Mouse (Mus musculus): ENCODE measurements at regions not wholly inside any gene's neighbourhood (a gene's known extent, or its start where the extent isn't known, plus 50 kb on each side); places are given as distances from the start of the nearest gene placed in this dataset.
A peak's percentile ranks its signal among the peaks of the same experiment; 100 is the strongest.

DNA sequence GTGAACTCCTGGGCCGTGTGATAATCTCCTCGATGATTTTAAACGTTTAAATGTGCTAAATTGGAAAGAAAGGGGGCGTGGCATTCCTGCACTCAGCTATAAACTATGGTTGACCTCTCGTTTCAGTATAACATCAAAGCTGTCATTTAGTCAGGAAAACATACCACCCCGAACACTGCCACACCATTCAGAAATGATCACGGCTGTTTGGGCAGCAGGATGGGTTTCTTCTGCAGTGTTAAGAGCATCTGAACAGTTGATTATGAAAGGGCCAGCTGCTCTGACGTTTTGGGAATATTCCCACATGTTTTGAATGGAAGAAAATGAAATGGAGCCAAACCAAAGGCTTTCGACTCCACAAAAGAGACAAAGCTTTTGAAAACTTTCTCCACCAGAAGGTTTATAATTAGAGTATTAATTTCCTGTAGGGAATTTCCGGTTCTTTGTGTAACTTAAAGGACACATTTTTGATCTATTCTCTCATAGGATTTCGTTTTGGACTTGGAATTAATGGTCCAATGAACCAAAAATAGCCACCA, 85.5 kb upstream of the Arhgap24 start:
- no peaks in the 10 kb centered on the region for H3K36me3 ChIP-seq (ENCODE audit: control insufficient read depth, insufficient read depth, low read length)
- H3K4me1 ChIP-seq (ENCODE audit: control insufficient read depth, insufficient read depth, low read length): no peaks in the 10 kb centered on the region
- no peak overlapping the region for H3K4me3 ChIP-seq (ENCODE audit: control insufficient read depth, low read depth, low read length)
- TF ChIP-seq POLR2A (IDR thresholded peaks at IDR 0.05; ENCODE audit: control insufficient read depth, low read depth, low read length) (no peak), CTCF (IDR thresholded peaks at IDR 0.05; ENCODE audit: control insufficient read depth, insufficient read depth, insufficient replicate concordance, low read depth, low read length) (no peak)
- no peaks in the 10 kb centered on the region for H3K27me3 ChIP-seq (ENCODE audit: control insufficient read depth, insufficient read depth, low read length)
- no peak overlapping the region for H3K27ac ChIP-seq (ENCODE audit: control insufficient read depth, insufficient read depth, low read depth, low read length)

GRCm38 (mm10) chr5:102399006-102399405, 82.2 kb upstream of the Arhgap24 start:
- no peak for TF ChIP-seq POLR2A (IDR thresholded peaks at IDR 0.05; ENCODE audit: control insufficient read depth, low read depth, low read length)
- no peak for TF ChIP-seq CTCF (IDR thresholded peaks at IDR 0.05; ENCODE audit: control insufficient read depth, insufficient read depth, insufficient replicate concordance, low read depth, low read length)
- Histone ChIP-seq H3K27ac (ENCODE audit: control insufficient read depth, insufficient read depth, low read depth, low read length) (no peak overlapping the region), H3K36me3 (ENCODE audit: control insufficient read depth, insufficient read depth, low read length) (no peaks in the 10 kb centered on the region), H3K4me1 (ENCODE audit: control insufficient read depth, insufficient read depth, low read length) (no peaks in the 10 kb centered on the region), H3K27me3 (ENCODE audit: control insufficient read depth, insufficient read depth, low read length) (no peaks in the 10 kb centered on the region), H3K4me3 (ENCODE audit: control insufficient read depth, low read depth, low read length) (no peak overlapping the region)

GRCm38 (mm10) chr5:102417642-102418041, 63.5 kb upstream of the Arhgap24 start:
- Histone ChIP-seq H3K4me3 (ENCODE audit: control insufficient read depth, low read depth, low read length) (no peak overlapping the region), H3K4me1 (ENCODE audit: control insufficient read depth, insufficient read depth, low read length) (peaks cover 6% of the 10 kb centered on the region; the same call in 1 of the 2 replicates), H3K27ac (ENCODE audit: control insufficient read depth, insufficient read depth, low read depth, low read length) (no peak overlapping the region), H3K27me3 (ENCODE audit: control insufficient read depth, insufficient read depth, low read length) (no peaks in the 10 kb centered on the region), H3K36me3 (ENCODE audit: control insufficient read depth, insufficient read depth, low read length) (no peaks in the 10 kb centered on the region)
- no peak for TF ChIP-seq CTCF (IDR thresholded peaks at IDR 0.05; ENCODE audit: control insufficient read depth, insufficient read depth, insufficient replicate concordance, low read depth, low read length)
- TF ChIP-seq POLR2A (IDR thresholded peaks at IDR 0.05; ENCODE audit: control insufficient read depth, low read depth, low read length): no peak

GRCm38 (mm10) chr5:102419089-102419488, 62.1 kb upstream of the Arhgap24 start:
- H3K4me3 ChIP-seq (ENCODE audit: control insufficient read depth, low read depth, low read length): no peak overlapping the region
- no peaks in the 10 kb centered on the region for H3K36me3 ChIP-seq (ENCODE audit: control insufficient read depth, insufficient read depth, low read length)
- H3K27me3 ChIP-seq (ENCODE audit: control insufficient read depth, insufficient read depth, low read length): no peaks in the 10 kb centered on the region
- H3K27ac ChIP-seq (ENCODE audit: control insufficient read depth, insufficient read depth, low read depth, low read length): no peak overlapping the region
- TF ChIP-seq CTCF (IDR thresholded peaks at IDR 0.05; ENCODE audit: control insufficient read depth, insufficient read depth, insufficient replicate concordance, low read depth, low read length) (no peak), POLR2A (IDR thresholded peaks at IDR 0.05; ENCODE audit: control insufficient read depth, low read depth, low read length) (no peak)
- peaks cover 6% of the 10 kb centered on the region for H3K4me1 ChIP-seq (ENCODE audit: control insufficient read depth, insufficient read depth, low read length)

DNA sequence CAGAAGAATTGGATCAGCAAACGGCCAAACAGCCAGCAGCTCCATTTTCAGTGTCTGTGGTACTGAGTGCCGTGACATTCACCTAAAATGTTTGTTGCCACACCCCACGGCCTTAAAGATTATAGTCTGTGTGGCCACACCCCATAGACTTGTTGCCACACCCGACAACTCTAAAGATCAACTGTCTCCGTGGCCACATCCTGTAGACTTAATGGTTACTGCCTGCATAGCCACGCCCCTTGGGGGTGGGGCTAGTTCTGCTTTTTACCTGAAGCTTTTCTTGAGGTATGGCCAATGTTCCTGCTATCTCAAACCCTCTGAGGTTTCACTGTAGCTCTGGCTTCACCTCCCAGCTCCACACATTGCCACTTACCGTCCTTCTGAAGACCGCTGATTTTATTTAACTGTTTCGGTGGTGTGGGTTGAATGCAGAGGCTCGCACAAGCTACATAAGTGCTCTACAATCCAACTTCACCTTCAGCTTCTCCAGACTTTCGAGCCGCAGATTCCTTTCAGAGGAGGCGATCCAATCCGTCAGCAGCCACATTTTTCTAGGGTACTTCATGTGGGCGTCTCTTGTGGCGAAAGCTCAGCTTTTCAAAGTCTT, 56.5 kb upstream of the Arhgap24 start:
- TF ChIP-seq POLR2A (IDR thresholded peaks at IDR 0.05; ENCODE audit: control insufficient read depth, low read depth, low read length) (no peak), CTCF (IDR thresholded peaks at IDR 0.05; ENCODE audit: control insufficient read depth, insufficient read depth, insufficient replicate concordance, low read depth, low read length) (no peak)
- Histone ChIP-seq H3K27me3 (ENCODE audit: control insufficient read depth, insufficient read depth, low read length) (no peaks in the 10 kb centered on the region), H3K27ac (ENCODE audit: control insufficient read depth, insufficient read depth, low read depth, low read length) (no peak overlapping the region; the same call in 1 of the 2 replicates)

DNA sequence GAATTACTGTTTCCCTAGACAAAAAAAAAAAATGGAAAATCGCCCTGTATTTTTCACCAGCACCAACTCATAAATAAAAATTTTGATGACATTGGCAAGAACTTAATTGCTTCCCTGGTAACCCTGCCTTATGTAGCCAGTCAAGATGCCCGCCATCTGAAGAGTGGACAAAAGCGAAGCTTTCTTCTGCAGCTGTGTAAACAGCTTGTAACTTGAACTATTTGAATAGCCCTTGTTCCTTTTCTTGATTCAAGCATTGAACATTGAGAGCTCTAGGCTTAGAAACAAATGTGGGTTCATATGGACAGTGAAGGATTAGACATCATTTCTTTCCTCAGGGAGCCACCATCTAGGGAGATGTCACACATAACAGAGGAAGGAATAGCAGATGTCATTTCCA, 52.9 kb upstream of the Arhgap24 start:
- TF ChIP-seq POLR2A (IDR thresholded peaks at IDR 0.05; ENCODE audit: control insufficient read depth, low read depth, low read length): no peak

More for the DNA sequence above, 56.5 kb upstream of the Arhgap24 start:
- peaks cover 3% of the 10 kb centered on the region for H3K4me1 ChIP-seq (ENCODE audit: control insufficient read depth, insufficient read depth, low read length)
- H3K4me3 ChIP-seq (ENCODE audit: control insufficient read depth, low read depth, low read length): peak overlapping the region; percentile 62
- H3K36me3 ChIP-seq (ENCODE audit: control insufficient read depth, insufficient read depth, low read length): no peaks in the 10 kb centered on the region

More for the DNA sequence above, 52.9 kb upstream of the Arhgap24 start:
- H3K36me3 ChIP-seq (ENCODE audit: control insufficient read depth, insufficient read depth, low read length): no peaks in the 10 kb centered on the region
- H3K4me3 ChIP-seq (ENCODE audit: control insufficient read depth, low read depth, low read length): no peak overlapping the region
- H3K27me3 ChIP-seq (ENCODE audit: control insufficient read depth, insufficient read depth, low read length): no peaks in the 10 kb centered on the region
- H3K4me1 ChIP-seq (ENCODE audit: control insufficient read depth, insufficient read depth, low read length): peaks cover 3% of the 10 kb centered on the region
- no peak overlapping the region for H3K27ac ChIP-seq (ENCODE audit: control insufficient read depth, insufficient read depth, low read depth, low read length)

Data from testis, adult 2 months (tissue).